Mouse (Mus musculus) urinary bladder, adult 18-20 months (tissue): ENCODE results near the gene Sox15.

ENCODE experiments used
- DNase-seq, 2 experiments: peaks; one replicate each; pipeline ENCODE4 v3.0.0; 2022; ENCODE audit warnings: low spot score in 2 of 2, mixed read lengths in 2 of 2

Gene Sox15

DNA sequence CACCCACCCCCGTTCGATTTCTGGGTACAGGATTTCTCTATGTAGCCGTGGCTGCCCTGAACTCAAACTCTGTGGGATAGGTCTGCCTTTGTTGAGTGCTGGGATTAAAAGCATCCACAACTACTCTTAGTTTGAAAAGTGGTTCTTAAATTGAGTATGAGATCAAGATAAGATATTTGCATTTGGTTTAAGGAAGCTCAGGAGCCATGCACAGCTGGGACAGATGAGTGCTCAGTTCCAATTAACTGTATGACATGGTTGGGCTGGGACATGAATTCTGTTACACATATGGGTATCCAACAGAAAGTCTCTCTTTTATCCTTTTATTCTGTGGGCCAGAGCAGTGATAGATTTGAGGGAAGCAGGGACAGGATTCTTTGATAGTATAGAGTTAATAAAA, 19.6 kb upstream of the Sox15 start:
- no peak for DNase-seq

DNA sequence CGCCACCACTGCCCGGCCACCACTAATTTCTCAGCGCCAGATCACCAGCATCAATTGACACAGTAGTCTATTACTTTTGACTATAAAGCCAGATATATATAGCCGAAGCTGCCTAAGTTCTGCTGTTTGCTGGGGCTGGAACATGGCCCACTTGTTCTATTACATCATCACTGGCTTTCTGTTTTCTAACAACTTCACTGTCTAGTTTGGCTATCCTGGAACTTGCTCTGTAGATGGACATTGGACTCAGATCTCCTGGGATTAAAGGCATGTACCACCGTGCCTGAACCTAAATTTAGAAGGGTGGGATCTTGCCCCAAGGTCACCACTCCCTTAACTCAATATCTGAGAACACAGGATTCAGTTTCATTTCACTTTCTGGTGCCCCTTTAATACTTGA, 9.3 kb upstream of the Sox15 start:
- DNase-seq: no peak

DNA sequence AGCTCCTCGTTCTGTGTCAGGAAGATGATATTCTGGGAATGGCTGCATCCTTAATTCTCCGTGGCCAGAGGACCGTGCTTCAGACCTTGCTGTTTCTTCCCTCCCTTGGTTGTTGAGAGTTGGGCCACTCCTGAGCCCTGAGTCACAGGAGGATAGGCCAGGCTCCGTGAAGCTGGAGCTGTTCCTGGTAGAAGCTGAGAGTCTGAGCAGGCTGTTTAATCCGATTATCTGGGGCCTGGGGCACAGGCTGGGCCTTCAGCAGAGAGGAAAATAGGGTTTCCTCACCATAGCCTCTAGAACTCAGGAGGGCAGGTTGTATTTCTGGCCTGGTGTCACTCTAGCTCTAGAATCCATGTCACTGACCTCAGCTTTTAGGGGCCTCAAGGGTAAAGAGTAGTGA, 1.7 kb upstream of the Sox15 start:
- DNase-seq: no peak

DNA sequence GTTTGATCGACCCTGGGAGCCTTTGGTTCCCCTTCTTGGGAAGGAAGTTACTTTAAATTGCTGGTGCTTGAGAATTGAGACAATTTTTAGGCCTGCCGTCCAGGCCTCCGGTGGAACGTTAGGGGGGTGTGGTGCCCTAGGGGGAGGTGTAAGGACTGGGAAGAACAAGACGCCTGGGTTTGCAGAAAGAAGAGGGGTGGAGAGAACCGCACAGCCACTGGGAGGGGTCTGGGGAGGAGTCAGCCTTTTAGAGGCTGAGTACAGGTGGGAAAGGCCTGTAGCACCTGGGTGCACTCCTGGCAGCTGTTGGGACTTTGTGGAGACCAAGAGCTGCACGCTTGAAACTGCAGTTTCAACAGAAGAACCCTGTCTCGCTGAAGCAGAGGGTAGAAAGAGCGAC, 354 bp upstream of the Sox15 start:
- DNase-seq: no peak

DNA sequence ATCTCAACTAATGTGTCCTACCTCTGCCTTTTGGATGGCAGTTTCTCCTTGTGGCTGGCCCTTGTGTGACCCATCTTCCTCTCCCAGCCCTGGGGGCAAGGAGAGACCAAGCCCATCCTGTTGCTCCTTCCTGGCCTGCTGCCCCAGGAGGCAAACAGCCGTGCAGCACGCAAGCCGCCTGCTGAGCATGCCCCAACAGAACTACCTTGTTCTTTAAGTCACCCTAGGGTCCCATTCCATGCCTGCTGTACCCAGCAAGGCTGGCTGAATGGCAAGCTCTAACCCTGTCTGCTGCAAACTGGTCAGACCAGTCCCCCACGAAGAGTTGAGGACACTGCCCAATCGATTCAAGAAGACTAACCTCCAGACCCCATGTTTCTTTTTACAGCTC, 946 bp downstream of the Sox15 start:
- peak; percentile 55 to 68 for DNase-seq

DNA sequence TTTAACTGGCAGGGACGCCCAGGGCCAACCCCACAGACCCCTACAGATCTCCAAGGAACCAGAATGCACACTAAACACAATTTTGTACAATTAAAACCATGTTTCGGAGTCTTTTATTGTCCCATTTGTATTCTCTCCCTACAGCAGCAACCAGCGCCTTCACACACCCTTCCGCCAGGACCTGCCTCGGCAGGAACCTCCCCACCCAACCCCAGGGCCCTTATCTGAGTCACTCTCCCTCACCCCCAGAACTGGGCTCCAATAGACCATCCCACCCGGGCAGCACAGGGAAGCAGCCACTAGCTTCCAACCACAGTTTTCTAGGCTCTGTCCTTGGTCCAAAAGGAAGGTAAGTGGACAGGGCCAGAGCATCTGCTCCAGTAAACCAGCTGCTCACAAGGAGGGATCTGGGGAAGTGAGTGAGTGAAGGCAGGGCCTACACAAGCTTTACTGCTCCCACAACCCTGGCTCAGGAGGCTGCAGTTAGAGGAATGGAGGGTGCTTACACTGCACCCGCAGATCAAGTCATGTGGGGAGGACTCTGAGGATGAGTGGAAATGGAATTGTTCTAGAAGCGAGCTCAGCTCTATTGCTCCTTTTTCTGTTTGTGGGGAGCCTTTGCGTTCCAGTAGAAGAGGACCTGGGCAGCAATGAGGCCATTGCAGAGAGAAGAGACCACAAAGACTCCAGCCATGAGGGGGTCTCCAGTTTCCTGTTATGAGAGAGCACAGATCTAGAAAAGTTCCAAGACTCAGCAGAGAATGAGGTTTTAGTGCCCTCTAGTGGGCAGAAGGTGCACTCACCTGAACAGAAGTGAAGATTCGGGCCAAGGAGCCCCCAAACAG, 1.7 kb downstream of the Sox15 start:
- DNase-seq: peak in 1 of 2 experiments; percentile 66

DNA sequence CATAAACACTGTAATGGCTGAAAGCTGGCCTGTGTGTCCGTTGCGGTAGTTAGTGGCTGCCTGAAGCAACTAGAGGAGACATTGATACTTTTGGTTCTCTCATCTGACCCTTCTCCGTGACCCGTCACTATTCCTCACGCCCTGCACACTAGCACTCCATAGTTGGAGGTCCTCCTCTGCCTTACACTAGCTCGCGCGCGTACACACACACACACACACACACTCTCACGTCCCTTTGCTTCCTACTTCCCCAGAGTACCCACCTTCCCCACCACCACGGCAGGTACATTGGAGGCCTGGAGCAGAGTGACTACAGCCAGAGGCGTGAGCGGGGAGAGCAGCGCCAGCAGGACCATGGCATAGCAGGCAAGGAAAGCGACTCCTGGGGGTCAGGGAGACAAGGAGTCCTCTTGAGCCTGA, 2.4 kb downstream of the Sox15 start:
- DNase-seq: no peak

DNA sequence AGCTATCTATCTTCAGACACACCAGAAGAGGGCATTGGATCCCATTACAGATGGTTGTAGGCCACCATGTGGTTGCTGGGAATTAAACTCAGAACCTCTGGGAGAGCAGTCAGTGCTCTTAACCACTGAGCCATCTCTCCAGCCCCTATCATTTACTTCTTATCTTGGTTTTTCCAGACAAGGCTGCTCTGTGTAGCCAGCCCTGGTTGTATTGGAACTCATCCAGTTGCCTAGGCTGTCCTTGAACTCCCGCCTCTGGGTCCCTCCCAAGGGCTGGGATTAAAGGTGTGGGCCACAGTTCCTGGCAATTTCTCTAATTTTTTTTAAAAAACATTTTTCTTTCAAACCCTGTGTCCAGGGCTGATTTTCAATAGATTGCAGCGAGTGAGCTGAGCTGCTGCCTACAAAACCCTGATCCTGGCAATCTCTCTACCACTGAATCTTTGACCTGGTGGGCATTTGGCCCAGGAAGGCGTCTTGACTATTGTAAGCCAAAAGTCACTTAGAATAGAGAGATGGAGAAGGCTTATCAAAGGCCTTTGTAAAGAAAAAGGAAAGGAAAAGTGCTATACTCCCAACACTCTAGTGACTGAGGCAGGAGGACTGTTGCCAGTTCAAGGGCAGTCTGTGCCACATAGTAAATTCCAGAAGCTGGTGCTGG, 6.2 kb downstream of the Sox15 start:
- DNase-seq: no peak

DNA sequence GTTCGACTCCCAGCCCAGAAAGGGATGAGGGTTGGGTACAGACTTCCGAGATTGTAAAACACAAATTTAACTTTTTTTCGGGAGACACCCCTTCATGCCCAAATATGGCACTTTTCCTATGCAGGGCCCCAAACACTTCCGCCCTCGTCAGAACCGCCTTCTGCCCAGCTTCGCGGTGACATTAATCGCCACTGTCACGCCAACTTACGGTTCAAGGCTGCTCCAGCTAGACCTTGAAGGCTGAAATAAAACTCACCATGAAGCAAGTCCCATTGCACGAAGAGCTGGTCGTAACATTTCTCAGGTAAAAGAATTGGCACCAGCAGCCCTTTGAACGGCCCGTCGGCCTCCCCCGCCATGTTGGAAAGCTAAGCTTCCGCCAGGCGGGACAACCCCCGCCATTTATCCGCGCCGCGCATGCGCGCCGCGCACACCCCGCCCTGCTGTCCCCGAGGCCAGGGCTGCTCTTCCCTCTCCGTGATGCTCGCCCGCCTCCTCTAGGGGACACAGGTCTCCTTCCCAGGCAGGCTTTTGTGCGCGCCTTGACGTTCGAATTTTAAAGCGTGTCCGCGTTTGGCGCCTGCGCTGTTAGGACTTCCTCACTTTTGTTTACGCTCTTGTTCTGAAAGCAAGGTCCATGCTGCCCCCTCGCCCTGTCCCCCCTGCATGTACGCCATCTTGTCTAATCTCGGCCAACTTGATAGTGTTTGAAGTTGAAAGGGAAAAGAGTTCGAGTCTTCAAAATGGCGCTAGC, 7.3 kb downstream of the Sox15 start, which contains the start of gene Mpdu1:
Gene Mpdu1 (minus strand): TSS at position 430 of the 754 bp plus-strand sequence.
- DNase-seq: peak; percentile 86 to 90

DNA sequence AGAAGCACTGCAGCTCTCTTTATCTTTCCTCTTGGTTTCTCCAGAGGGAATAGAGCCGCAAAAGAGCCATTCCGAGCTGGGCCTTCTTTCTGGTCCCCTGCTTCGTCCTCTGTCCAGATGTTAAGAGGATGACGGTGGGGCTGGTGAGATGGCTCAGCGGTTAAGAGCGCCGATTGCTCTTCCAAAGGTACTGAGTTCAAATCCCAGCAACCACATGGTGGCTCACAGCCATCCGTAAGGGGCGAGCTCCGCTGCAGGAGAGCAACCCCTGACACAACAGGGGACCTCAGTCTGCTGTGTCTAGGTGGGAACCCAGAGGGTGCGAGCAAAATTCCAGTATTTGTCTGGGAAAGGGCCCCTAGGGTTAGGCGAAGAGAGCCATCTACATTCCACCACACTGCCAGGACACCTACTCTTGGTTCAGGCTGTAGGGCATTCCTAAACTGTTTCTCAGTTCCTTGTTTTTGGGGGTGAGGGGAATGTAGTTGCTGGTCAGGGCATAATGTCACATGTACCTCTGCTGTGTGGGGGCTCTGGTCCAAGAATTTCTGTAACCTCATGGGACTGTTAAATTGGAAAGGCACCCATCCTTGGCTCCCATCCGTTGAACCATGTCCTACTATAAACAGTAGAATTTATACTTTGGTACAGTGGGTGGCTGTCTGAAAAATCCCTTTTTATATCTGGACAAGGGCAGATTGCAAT, 8.0 kb downstream of the Sox15 start:
- DNase-seq: no peak

DNA sequence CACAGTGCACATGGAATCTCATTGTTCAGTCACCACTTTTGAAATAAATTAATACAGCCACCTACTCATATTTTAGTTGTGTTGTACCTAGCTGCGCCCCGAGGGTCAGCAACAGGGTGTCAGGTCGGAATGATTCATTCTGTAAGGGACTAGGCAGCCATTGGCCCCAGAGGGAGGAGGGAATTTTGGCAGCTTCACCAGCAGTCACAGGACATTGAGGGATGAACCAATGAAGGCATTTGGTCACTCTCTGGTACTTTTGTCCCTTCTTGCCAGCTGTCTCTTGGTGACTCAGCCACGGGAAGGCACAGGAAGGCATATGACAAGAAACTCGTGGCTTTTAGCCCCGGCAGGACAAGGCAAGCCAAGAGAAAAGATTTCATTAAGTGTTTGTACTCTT, 8.7 kb downstream of the Sox15 start:
- no peak for DNase-seq

DNA sequence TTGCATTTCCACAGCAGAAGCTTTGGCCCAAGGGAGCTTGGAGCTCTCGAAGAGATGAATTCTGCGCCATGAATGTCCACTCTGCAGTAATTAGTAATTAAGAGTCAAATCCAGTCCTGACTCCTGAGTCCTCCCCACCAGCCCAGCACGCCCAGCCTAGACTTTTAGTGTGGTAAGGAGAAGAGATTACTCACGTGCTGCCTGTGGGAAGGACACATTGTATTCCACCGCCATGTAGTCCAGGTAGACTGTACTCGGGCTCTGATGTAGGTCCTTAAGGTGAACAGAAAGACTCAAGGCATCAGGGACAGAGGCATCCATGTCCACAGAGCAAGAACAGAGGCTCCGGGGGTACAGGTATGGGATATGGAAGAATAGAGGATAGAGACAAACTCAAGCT, 9.7 kb downstream of the Sox15 start:
- DNase-seq: no peak

DNA sequence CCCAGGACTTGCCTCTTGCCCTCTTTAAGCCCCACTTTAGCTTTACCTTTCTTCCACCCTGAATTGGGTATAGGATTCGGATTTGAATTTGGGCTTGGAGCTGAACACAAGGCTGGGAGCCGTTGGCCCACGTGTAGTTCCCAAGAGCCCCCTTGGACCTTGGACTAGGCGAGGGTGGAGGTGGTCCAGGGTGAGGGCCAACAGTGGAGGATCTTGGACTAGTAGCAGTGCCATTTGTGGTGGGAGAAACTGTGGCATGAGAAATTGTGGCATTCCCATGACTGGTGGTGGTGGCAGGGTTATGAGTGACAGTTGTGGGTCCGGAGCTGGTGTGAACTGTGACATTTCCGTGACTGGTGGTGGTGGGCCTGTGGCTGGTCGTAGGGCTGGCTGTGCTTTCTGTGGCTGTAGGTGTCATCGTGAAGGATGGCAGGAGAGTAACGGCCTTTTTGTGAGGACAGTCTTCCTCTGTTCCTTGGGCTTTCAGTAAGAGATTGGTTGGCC, 10.4 kb downstream of the Sox15 start:
- DNase-seq: no peak

DNA sequence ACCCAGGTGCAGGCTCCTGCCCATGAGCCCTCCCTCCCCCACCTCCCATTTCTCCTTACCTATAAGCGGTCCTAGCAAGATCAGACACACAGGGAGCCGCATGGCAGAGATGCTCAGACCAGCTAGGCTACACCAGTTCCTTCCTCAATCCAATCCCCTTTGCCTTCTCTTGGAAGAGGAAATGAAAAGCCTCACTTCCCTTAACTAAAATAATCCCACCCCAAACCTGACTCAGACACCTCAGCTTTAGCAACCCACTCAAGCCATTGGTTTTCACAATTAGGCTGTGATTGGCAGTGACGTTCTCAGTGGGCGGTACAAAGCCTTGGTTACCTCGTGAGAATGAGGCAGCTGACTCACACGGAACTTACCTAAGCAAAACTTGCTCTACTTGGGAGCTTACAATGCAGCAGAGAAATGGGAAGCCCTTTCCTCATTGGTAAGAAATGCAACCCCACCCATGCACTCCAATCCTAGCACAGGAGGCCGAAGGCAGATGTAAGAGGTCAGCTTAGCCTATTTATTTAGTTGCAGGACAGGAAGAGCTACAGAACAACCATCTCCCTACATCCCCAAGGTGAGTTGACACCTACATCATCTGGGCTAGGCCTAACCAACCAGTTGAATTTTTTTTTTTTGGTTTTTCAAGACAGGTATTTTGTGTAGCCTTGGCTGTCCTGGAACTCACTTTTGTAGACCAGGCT, 11.0 kb downstream of the Sox15 start, which contains the start of gene Cd68:
Gene Cd68 (minus strand): TSS at position 193 of the 704 bp plus-strand sequence.
- DNase-seq: no peak

DNA sequence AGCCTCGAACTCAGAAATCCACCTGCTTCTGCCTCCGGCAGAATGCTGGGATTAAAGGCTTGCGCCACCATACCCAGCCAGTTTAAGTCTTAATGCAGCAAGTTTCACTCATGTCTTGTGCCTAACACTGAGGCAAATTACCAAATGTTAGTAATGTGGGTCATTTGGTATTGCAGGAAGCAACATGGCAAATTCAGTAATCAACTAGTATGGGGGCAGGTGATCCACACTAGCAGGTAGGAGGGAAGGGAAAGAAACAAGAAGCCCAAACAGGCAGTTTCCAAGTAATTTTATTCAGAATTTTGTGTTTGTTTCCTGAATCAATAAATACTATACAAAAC, 11.5 kb downstream of the Sox15 start:
- no peak for DNase-seq

DNA sequence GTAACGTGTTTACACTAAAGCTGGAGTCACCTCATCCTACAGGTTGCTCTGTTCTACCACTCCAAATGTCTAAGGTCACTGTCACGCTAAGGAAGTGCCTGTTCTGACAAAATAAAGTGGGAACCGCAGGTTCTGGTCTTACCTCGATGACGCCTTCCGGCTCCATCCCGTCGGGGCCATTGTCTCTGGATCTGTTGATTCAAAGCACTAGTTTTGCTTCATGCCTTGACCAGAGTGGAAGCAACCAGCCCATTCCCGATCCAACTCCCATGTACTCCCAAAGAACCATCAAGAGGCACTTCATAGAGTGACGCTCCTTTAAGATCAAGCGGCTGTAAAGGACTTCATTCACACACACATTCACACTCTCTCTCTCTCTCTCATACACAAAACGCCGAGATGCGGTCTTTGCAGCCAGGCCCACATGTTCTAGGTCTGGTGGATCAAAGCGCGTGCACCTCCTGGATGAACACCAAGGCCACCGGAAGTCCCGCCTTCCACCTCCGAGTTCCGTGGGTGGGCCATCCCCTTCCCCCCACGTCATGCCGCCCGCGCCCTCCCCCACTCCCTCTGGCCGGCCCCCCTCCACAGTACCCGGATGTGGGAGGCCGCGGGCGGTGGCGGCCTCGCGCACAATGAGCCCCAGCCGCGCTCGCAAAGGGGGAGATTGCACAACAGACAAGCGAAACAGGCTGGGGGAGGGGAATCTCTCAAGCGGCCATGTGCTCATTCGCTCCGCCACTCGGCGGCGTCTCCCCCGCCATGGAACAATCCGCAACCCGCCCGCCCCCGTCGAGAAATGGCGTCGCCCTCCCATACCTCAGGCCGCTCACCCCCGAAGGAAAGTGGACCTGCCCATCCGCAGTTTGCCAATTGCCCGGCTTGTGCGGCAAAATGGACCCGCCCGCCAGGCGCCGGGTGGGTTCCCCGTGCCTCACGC, 15.9 kb downstream of the Sox15 start:
- DNase-seq: peak; percentile 76 to 91

DNA sequence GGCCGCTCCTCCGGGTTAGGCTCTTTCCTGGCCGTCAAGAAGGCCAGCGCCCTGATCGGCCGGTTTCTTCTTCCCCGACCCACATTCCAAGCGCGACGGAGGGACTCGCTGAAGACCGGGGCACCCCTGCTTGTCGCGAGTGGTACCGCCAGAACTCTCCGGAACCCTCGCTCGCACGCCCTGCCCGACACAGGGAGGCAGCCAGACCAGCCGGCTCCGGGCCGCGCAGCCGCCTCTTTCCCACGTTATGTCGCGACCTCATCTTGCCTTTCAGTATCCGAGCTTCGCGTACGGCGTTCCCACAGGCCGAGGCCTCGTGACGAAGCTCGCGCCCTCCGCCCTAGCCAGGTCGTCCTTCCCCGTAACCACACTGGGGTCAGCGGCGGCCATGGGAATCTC, 16.6 kb downstream of the Sox15 start:
- DNase-seq: no peak

DNA sequence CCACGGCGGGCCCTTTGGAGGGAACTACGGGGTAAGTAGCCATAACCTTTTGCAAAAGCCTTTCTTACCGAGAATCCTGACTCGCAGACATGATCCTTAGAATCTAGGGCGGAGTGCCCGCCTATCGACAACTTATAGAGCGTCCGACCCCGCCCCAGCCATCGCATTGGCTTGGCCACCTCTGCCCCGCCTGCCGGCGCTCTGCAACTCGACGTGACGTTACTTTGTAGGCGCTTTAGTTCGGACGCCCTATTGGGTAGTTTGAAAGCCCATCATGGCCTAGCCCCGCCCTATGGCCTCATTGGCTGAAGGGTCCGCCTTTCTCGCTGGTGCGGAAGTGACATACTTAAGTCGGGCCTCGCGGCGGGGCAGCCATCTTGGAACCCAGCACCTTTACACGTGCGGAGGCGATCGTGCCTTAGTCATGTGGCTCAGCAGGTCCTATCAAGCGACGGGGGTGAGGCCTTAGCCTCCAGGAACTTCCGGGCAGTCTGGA, 17.1 kb downstream of the Sox15 start, which contains the start of gene Eif4a1:
Gene Eif4a1 (minus strand): TSS at position 213 of the 496 bp plus-strand sequence.
- DNase-seq: peak; percentile 100

DNA sequence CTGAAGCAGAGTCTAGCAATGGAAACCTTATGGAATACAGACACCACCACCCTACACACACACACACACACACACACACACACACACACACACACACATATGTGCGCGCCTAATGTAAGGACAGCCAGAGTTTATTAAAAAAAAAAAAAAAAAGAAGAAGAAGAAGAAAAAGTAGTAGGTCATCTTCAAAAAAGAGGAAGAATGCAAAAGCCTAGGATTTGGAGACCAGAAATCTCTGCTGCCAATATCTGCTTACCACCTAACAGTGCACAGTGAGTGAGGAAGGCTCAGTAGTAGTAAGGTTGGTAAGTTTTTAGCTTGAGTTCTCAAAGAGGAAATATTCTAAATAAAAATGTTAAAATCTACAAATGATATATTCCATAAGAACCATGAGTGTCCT, 24.0 kb downstream of the Sox15 start:
- no peak for DNase-seq
